Mouse (Mus musculus): ENCODE measurements around the gene Flt3. TPM values are rescaled to one million over a fixed set of nuclear protein-coding genes. Genes with fewer than 3 reads are reported as not detected.

Flt3 gene
- total RNA-seq, 2 experiments from 2014 or later, result not detected

DNA sequence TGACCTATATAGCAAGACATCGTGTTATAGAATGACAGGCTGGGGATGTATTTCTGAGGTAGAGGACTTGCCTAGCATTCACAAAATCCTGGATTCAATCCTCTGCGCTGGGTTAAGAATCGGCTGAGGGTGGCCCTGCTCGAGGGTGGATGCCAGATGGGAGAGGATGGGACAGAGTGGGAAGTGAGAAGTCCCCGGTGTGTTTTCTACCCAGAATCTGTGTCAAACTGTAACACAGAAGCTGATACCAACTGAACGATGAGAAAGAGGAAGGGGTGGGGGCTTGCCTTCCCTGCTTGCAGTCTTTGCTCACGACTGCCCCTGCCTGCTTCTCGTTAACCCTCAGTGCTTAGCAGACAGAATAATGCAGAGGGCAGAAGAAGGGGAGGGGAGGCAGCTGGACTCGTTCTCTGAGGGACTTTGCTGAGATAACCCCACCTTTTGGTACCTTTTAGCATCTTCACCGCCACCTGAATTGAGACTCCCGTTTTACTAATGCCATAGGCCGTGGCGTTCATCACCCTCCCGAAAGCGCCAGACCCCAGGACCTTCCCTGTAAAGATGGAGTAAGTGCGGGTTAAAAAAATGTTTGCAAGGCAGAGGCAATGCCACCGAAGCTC, 46.0 kb downstream of the Flt3 start:
- DNase-seq, result no peak

DNA sequence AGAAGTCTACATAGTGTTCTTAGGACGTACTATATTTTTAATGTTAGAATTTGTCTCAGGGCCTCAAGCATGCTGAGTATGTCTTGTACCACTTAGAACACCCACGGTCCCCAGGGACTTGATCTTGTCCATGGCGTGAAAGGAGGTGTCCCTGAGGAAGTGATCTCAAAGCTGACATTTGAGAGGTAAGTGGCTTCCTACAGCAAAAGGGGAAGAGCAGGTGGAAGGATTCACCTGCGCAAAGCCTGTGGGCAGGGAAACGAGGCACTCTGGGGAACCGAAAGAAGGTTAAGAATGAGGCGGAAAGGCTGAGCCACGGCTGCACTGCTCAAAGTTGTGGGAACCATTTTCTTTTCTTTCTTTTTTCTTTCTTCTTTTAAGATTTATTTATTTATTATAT, 48.4 kb downstream of the Flt3 start:
- DNase-seq, result no peak

- no peak for DNase-seq
Measured at GRCm38 (mm10) chr5:147345981-147346380, 54.3 kb downstream of the Flt3 start.

DNA sequence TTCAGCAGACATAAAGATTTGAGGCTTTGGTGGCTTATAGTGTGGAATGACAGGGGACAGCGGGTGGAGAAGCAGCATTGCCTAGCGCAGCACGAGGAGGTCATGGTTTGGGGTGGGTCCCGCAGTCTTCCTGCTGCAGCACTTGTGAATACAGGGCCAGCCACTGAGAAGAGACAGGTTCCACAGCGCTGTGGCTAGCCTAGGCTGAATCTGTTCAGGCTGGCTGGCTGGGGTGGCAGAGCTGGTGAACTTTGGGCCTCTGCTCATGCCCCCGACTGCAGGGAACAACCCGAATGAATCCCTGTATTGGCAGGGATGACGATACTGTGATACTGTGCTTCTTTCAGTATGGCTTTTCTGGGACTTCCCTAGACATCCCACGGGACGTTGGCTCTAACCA, 56.4 kb downstream of the Flt3 start:
- DNase-seq, result no peak

GRCm38 (mm10) chr5:147342901-147343300, 57.4 kb downstream of the Flt3 start:
- DNase-seq, result no peak

GRCm38 (mm10) chr5:147340741-147341414, 59.4 kb downstream of the Flt3 start:
- no peak for DNase-seq

DNA sequence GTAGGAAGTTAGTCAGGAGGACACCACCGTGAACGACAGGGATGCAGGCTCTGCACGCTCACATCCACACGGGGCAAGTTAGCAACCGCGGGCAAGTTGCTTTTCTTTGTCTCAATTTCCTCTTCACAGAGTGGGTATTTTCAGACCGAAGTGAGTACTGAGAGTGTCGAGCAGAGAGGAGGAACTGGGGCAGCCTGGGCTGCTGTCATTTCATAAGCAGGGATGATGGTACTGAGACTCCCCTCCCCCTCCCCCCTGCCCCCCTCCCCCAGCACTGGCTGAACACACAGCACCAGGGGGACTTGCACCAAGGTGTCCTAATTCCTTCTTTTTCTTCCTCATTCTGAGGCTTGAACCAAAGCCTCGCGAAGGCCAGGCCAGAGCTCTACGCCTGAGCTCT, 60.7 kb downstream of the Flt3 start:
- no peak for DNase-seq

DNA sequence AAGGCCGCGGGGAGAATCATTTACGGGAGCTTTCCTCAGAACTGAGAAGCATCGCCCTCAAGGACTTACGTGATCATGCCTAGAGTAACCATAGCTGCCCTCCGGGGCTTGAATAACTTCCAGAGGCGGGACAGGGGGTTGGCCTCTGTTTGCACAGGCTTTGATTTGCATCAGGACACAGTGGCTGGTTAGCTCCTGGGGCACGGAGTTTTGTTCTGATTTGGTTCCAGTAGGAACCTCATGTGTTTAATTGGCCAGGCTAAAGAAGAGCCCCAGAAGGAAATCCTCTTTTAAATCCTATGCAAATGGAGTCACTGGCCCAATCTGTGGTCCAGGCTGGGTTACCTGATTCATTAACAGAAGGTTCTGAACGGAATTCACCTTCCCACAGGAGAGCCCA, 61.3 kb downstream of the Flt3 start:
- DNase-seq, result no peak

DNA sequence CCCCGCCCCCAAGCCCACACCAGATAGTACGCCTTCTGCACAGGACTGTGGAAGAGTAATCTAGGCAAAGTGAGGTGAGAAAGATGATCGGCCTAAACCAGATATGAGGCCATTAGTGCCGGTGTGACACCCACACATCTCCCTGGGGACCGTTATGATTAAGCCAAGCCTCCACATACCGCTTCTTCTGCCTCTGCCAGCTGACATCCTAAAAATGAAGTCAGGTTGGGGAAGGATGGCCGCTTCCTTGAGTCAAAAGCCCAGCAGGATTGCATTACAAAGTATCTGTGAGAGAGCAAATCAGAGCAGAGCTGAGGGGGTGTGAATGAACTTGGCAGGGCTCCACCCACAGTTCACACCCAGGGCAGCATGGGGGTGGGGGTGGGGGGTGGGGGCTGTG, 67.6 kb downstream of the Flt3 start:
- no peak for DNase-seq

GRCm38 (mm10) chr5:147331547-147331946, 68.7 kb downstream of the Flt3 start:
- peak; percentile 60 for DNase-seq

DNA sequence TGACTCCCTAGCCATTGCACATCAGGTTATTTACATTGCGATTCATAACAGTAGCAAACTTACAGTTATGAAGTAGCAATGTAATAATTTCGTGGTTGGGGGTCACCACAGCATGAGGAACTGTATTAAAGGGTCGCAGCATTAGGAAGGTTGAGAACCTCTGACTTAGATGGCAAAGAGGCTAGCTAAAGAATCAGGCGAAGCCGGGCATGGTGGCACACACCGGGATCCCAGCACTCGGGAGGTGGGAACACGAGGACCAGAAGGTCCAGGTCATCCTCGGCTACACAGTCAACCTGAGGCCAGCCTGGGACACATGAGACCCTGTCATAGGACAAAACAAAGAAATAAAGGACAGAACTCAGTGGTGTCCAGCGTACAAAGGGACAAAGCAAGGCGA, 70.3 kb downstream of the Flt3 start:
- DNase-seq, result no peak

DNA sequence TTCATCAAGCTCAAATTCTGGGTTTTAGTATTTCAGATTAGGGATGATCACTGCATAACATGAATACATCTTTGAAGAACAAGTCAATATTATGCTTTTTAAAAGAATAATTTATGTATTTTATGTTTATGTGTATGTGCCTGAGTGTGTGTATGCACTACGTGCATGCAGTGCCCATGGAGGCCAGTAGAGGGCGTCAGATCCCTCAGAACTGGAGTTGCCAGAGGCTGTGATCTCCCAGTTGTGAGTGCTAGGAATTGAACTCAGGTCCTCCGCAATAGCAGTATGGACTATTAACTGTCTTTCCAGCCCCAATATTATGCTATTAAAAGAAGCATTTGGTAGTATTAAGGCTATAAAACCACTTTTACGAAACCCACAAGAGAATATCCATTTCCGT, 72.7 kb downstream of the Flt3 start:
- DNase-seq, result no peak

DNA sequence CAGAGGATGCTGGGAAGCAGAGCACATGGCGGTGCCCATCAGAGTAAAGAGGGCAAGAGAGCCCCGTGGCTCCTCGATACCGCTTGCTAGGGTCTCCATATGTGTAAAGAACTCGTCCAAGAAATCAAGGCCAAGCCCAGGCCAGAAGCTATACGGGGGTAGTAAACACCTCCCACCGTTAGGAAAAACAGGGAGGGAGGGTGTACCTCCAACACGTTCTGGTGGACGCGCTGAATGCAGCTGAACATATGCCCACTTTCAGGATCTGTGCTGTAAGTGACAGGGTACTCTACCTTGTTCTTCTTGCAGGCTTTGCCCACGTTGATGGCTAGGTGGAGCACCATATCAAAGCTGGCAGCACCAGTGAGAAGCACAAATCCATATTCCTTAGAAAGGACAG, 74.4 kb downstream of the Flt3 start:
- DNase-seq, result no peak

- peak; percentile 82 for DNase-seq
Measured at GRCm38 (mm10) chr5:147323237-147323917, 76.9 kb downstream of the Flt3 start.

DNA sequence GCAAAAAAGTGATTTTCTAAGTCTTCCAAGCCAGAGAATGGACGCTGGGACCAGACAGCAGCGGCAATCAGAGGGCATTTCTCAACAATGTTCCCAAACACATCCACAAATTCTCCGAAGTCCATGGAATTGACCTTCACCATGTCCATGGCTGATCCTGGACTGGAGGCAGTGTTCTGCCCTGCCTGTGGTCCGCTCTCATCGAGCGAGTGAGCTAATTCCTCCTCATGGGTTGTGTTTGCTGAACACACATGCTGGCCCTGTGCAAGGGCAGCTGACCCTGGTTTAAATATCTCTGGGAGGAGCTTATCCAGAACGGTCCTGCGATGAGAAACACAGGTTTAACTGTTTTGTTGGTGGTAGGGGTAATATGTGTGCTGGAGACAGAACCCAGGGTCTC, 78.1 kb downstream of the Flt3 start, which contains the start of gene Urad:
Gene Urad (minus strand): TSS at position 258 of the 400 bp plus-strand sequence.
- no peak for DNase-seq

GRCm38 (mm10) chr5:147319653-147320052, 80.6 kb downstream of the Flt3 start:
- DNase-seq, result no peak

GRCm38 (mm10) chr5:147317991-147318390, 82.3 kb downstream of the Flt3 start:
- no peak for DNase-seq

DNA sequence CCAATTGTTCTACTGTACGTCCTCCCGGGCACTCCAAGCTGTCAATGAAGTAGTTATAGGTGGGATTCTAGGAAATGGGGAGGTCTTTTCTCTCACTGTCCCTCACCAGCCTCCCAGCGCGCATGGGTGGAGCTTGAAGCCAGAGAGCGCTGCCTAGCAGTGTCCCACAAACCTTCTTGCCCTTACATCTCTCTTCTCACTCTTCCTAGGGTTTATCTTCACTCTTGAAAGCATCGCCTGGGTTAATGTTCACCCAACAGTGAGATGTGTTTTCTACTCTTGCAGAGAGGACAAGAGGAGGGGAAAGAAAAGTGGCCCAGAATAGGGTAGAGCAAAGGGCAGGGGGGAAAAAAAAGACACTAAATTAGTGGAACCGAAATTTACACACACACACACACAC, 83.0 kb downstream of the Flt3 start:
- DNase-seq, result no peak

GRCm38 (mm10) chr5:147315432-147316075, 84.7 kb downstream of the Flt3 start:
- no peak for DNase-seq

- no peak for DNase-seq
Measured at GRCm38 (mm10) chr5:147314646-147315431, 85.5 kb downstream of the Flt3 start.

DNA sequence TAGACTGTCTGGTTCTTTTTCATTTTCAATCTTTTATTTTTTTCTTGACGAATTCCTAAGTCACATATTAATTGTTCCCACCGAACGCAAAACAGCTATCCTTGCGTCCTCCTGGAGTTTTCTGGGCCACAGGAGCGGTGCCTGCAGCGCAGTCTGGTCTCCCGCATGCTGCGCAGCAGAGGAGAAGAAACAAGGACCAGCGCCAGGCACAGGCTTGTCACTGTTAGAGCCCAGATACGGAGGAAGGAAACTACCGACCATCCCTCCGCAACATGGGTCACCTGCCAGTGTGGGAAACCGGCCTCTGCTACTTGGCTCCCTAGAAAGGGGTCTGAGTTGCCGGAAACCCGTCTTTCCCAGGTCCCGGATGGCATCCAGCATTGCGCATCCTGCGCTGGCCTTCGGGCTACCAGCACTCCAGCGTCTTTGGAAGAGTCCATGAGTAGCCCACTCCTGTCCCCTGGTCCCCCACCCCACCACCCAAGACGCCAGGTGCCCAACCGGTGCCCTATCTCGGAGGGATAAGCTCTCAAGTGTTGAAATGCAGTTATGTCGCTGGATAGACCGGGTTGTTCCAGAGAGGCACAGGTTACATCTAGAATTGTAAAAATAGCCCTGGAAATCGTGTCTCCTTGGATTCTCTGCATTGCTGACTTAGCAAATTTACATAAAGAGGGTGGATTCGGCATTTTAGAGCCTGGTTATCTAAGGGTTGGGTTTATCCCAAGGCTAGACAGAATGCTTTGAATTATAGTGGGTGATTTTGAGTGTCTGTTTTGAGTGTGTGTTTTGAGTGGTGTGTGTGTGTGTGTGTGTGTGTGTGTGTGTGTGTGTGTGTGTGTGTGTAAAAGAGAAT, 87.2 kb downstream of the Flt3 start:
- no peak for DNase-seq

- no peak for DNase-seq
Measured at GRCm38 (mm10) chr5:147309786-147310185, 90.5 kb downstream of the Flt3 start.
